Mouse (Mus musculus): ENCODE results near the gene Olfr490. TPM values are rescaled to one million over a fixed set of nuclear protein-coding genes. Genes with fewer than 3 reads are reported as not detected.

Olfr490 gene
- not detected in 2 replicates for polyA plus RNA-seq (2014; fragmentation: Nextera tagmentation; extraction: Ambion mirVana)

GRCm38 (mm10) chr7:108288834-108289233, at the start of gene Olfr490:
Olfr490 (minus strand) TSS chr7:108288934.
- no peak for DNase-seq (ENCODE audit: low spot score)
- Histone ChIP-seq H3K27ac (ENCODE audit: low read depth, low read length) (no peak within 1 kb of the TSS), H3K4me3 (ENCODE audit: low read depth, low read length) (no peak within 1 kb of the TSS), H3K36me3 (ENCODE audit: control insufficient read depth, insufficient read depth, low read length) (no peaks in the 10 kb centered on the region), H3K4me1 (ENCODE audit: control insufficient read depth, insufficient read depth, low read length) (no peaks in the 10 kb centered on the region), H3K27me3 (ENCODE audit: control insufficient read depth, insufficient read depth, low read length) (no peaks in the 10 kb centered on the region), H3K9me3 (ENCODE audit: control insufficient read depth, low read length) (no peaks in the 10 kb centered on the region), H3K4me2 (ENCODE audit: low read depth) (no peak within 1 kb of the TSS), H3K9ac (ENCODE audit: low read length) (no peak within 1 kb of the TSS)
- ATAC-seq (ENCODE audit: insufficient read depth, low FRiP score, low TSS enrichment), result no peak

- no peak for ATAC-seq (ENCODE audit: insufficient read depth, low FRiP score, low TSS enrichment)
- Histone ChIP-seq H3K9me3 (ENCODE audit: control insufficient read depth, low read length) (no peaks in the 10 kb centered on the region), H3K27ac (ENCODE audit: low read depth, low read length) (no peak within 1 kb of the TSS), H3K36me3 (ENCODE audit: control insufficient read depth, insufficient read depth, low read length) (no peaks in the 10 kb centered on the region), H3K9ac (ENCODE audit: low read length) (no peak within 1 kb of the TSS), H3K4me2 (ENCODE audit: low read depth) (no peak within 1 kb of the TSS), H3K27me3 (ENCODE audit: control insufficient read depth, insufficient read depth, low read length) (no peaks in the 10 kb centered on the region), H3K4me1 (ENCODE audit: control insufficient read depth, insufficient read depth, low read length) (no peaks in the 10 kb centered on the region), H3K4me3 (ENCODE audit: low read depth, low read length) (no peak within 1 kb of the TSS)
- 82% methylated on average over 2 of the region's 2 CpGs for WGBS
- DNase-seq (ENCODE audit: low spot score), result no peak
Measured at GRCm38 (mm10) chr7:108323574-108323973, 34.8 kb upstream of the Olfr490 start, which contains the start of gene Olfr492. Olfr492 (minus strand) TSS chr7:108323674.

GRCm38 (mm10) chr7:108313151-108313550, 24.4 kb upstream of the Olfr490 start, which contains the start of gene Olfr491:
Olfr491 (plus strand) TSS chr7:108313451.
- 76% methylated on average over 1 of the region's 1 CpGs for WGBS
- Histone ChIP-seq H3K9ac (ENCODE audit: low read length) (no peak within 1 kb of the TSS), H3K9me3 (ENCODE audit: control insufficient read depth, low read length) (no peaks in the 10 kb centered on the region), H3K36me3 (ENCODE audit: control insufficient read depth, insufficient read depth, low read length) (no peaks in the 10 kb centered on the region), H3K27me3 (ENCODE audit: control insufficient read depth, insufficient read depth, low read length) (no peaks in the 10 kb centered on the region), H3K27ac (ENCODE audit: low read depth, low read length) (no peak within 1 kb of the TSS), H3K4me1 (ENCODE audit: control insufficient read depth, insufficient read depth, low read length) (no peaks in the 10 kb centered on the region), H3K4me3 (ENCODE audit: low read depth, low read length) (no peak within 1 kb of the TSS), H3K4me2 (ENCODE audit: low read depth) (no peak within 1 kb of the TSS)
- ATAC-seq (ENCODE audit: insufficient read depth, low FRiP score, low TSS enrichment) (no peak), DNase-seq (ENCODE audit: low spot score) (no peak)

GRCm38 (mm10) chr7:108258247-108258646, 30.5 kb downstream of the Olfr490 start, which contains the start of gene Olfr488:
Olfr488 (minus strand) TSS chr7:108258347.
- Histone ChIP-seq H3K27ac (ENCODE audit: low read depth, low read length) (no peak within 1 kb of the TSS), H3K4me1 (ENCODE audit: control insufficient read depth, insufficient read depth, low read length) (no peaks in the 10 kb centered on the region), H3K9ac (ENCODE audit: low read length) (no peak within 1 kb of the TSS), H3K4me3 (ENCODE audit: low read depth, low read length) (no peak within 1 kb of the TSS), H3K27me3 (ENCODE audit: control insufficient read depth, insufficient read depth, low read length) (no peaks in the 10 kb centered on the region), H3K9me3 (ENCODE audit: control insufficient read depth, low read length) (no peaks in the 10 kb centered on the region), H3K36me3 (ENCODE audit: control insufficient read depth, insufficient read depth, low read length) (no peaks in the 10 kb centered on the region), H3K4me2 (ENCODE audit: low read depth) (no peak within 1 kb of the TSS)
- no peak for DNase-seq (ENCODE audit: low spot score)
- no peak for ATAC-seq (ENCODE audit: insufficient read depth, low FRiP score, low TSS enrichment)

Other genes with a start within 250 kb of the Olfr490 start
- not detected in 2 replicates for gene Olfr479, start 238.2 kb downstream of the Olfr490 start, polyA plus RNA-seq (2014; fragmentation: Nextera tagmentation; extraction: Ambion mirVana)
- gene Olfr480, start 221.6 kb downstream of the Olfr490 start, polyA plus RNA-seq (2014; fragmentation: Nextera tagmentation; extraction: Ambion mirVana), result not detected in 2 replicates
- gene Olfr481, start 209.1 kb downstream of the Olfr490 start, polyA plus RNA-seq (2014; fragmentation: Nextera tagmentation; extraction: Ambion mirVana), result not detected in 2 replicates
- not detected in 2 replicates for gene Olfr482, start 191.3 kb downstream of the Olfr490 start, polyA plus RNA-seq (2014; fragmentation: Nextera tagmentation; extraction: Ambion mirVana)
- gene Olfr483, start 188.1 kb downstream of the Olfr490 start, polyA plus RNA-seq (2014; fragmentation: Nextera tagmentation; extraction: Ambion mirVana), result not detected in 2 replicates
- gene Olfr484, start 161.5 kb downstream of the Olfr490 start, polyA plus RNA-seq (2014; fragmentation: Nextera tagmentation; extraction: Ambion mirVana), result not detected in 2 replicates
- not detected in 2 replicates for gene Olfr485, start 129.1 kb downstream of the Olfr490 start, polyA plus RNA-seq (2014; fragmentation: Nextera tagmentation; extraction: Ambion mirVana)
- not detected in 2 replicates for gene Olfr486, start 116.2 kb downstream of the Olfr490 start, polyA plus RNA-seq (2014; fragmentation: Nextera tagmentation; extraction: Ambion mirVana)
- not detected in 2 replicates for gene Olfr487, start 74.3 kb downstream of the Olfr490 start, polyA plus RNA-seq (2014; fragmentation: Nextera tagmentation; extraction: Ambion mirVana)
- not detected in 2 replicates for gene Olfr488, start 30.6 kb downstream of the Olfr490 start, polyA plus RNA-seq (2014; fragmentation: Nextera tagmentation; extraction: Ambion mirVana)
- not detected in 2 replicates for gene Olfr491, start 24.5 kb upstream of the Olfr490 start, polyA plus RNA-seq (2014; fragmentation: Nextera tagmentation; extraction: Ambion mirVana)
- not detected in 2 replicates for gene Olfr492, start 34.7 kb upstream of the Olfr490 start, polyA plus RNA-seq (2014; fragmentation: Nextera tagmentation; extraction: Ambion mirVana)
- gene Olfr493, start 58.0 kb upstream of the Olfr490 start, polyA plus RNA-seq (2014; fragmentation: Nextera tagmentation; extraction: Ambion mirVana), result not detected in 2 replicates
- not detected in 2 replicates for gene Olfr494, start 76.4 kb upstream of the Olfr490 start, polyA plus RNA-seq (2014; fragmentation: Nextera tagmentation; extraction: Ambion mirVana)
- not detected in 2 replicates for gene Olfr495, start 104.2 kb upstream of the Olfr490 start, polyA plus RNA-seq (2014; fragmentation: Nextera tagmentation; extraction: Ambion mirVana)
- not detected in 2 replicates for gene Olfr497, start 131.5 kb upstream of the Olfr490 start, polyA plus RNA-seq (2014; fragmentation: Nextera tagmentation; extraction: Ambion mirVana)
- not detected in 2 replicates for gene Olfr498, start 176.4 kb upstream of the Olfr490 start, polyA plus RNA-seq (2014; fragmentation: Nextera tagmentation; extraction: Ambion mirVana)
- not detected in 2 replicates for gene Olfr502, start 236.1 kb upstream of the Olfr490 start, polyA plus RNA-seq (2014; fragmentation: Nextera tagmentation; extraction: Ambion mirVana)

Data from neural tube, embryonic 11.5 days (tissue).